Mouse (Mus musculus): ENCODE results near the gene Mapk8ip3. TPM values are rescaled to one million over a fixed set of nuclear protein-coding genes. Genes with fewer than 3 reads are reported as not detected.

Gene Mapk8ip3
- polyA plus RNA-seq, 1 experiment from 2014 or later, result 14.8 TPM

DNA sequence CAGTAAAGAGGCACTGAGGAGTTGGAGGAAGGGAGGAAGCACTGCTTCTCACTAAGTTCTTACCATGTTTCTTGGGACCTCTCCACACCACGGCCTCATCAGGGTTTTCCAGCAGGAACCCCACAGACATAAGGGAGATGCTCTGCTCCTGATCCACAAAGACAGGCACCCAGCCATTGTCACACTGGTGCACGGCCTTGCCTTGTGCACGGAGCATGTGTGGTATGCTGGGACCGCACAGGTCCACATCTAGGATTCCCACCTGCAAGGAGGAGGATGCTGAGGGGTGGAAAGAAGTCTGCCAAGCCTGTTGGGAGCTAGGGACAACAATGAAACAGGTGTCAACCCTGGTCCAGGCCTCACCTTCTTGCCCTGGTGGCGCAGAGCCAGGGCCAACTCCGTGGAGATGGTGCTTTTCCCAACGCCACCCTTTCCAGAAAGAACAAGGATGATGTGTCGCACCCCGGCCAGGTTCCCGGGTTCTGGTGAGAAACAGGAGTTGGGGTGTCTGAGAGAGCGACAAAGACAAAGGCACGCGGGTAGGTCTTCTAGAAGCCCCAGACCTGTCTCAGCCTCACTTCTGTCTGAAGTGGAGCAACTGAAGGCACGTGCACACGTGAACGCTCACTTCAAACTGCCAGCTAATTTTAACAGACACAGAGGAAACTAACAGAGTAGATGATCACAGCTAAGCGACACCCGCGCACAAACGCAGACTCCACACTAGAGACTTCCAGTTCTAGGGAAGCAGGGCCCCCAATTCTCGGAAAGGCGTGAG lies 51.2 kb downstream of the Mapk8ip3 start:
- Histone ChIP-seq H3K79me2 (ENCODE audit: inconsistent target) (peaks cover 44% of the 10 kb centered on the region), H3K36me3 (ENCODE audit: inconsistent target) (peaks cover 26% of the 10 kb centered on the region), H3K4me3 (ENCODE audit: inconsistent target) (peak overlapping the region; percentile 100), H3K27ac (peak overlapping the region; percentile 55)
- 27% methylated on average over 18 of the region's 22 CpGs for WGBS (ENCODE audit: missing documents)

DNA sequence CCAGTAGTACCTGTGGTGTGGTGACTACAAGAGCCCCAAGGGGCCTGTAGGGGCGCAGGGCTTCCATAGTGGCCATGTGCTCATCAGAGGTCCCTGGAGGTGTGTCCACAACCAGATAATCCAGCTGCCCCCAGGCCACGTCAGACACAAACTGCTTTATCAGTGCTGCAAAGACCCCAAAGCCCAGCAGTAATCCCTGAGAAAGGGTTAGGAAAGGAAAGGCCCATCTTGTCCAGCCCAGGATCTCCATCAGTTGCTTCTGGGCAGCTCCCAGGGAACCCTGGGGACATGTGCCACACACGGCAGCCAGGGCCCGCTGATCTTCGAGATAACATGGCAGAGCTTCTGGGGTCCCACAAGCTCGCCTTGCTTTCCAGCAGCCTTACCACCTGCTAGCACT lies 52.4 kb downstream of the Mapk8ip3 start:
- Histone ChIP-seq H3K36me3 (ENCODE audit: inconsistent target) (peaks cover 21% of the 10 kb centered on the region), H3K27ac (no peak overlapping the region), H3K79me2 (ENCODE audit: inconsistent target) (peaks cover 44% of the 10 kb centered on the region), H3K4me3 (ENCODE audit: inconsistent target) (no peak overlapping the region)
- WGBS (ENCODE audit: missing documents), result 94% methylated on average over 6 of the region's 6 CpGs

DNA sequence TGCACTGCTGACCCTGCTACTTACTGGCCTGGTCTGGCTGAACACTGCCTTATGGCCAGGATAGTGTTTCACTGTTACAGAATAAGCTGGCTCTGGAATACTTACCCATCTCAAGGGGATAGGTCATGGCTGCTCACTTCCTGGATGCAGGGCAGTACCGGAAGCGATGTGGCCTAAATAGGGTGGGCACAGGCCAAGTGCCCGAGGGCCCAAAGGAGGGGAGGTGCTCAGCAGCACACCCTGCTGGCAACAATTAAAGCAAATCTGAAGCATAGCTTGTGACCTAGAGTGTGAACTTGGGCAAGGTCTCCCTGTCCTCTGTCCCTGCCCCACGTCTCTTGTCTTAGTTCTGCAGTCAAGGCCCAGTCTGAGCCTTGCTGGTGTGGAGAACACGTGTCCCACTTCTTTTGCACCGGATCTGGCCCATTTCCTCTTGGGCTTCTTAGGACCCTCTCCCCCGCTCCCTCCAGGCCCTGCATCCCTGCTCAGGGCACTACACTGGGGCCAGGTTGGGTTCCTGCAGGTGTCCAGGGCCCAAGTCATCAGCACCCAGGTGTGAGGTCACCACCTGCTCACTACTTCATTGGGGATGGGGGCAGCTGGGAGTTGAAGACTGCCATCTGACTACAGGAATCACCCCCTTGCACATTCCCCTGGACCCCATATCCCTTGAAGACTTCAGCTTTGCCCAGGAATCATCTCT lies 54.9 kb downstream of the Mapk8ip3 start:
- no peak overlapping the region for H3K27ac ChIP-seq
- peaks cover 21% of the 10 kb centered on the region for H3K36me3 ChIP-seq (ENCODE audit: inconsistent target)
- no peak overlapping the region for H3K4me3 ChIP-seq (ENCODE audit: inconsistent target)

DNA sequence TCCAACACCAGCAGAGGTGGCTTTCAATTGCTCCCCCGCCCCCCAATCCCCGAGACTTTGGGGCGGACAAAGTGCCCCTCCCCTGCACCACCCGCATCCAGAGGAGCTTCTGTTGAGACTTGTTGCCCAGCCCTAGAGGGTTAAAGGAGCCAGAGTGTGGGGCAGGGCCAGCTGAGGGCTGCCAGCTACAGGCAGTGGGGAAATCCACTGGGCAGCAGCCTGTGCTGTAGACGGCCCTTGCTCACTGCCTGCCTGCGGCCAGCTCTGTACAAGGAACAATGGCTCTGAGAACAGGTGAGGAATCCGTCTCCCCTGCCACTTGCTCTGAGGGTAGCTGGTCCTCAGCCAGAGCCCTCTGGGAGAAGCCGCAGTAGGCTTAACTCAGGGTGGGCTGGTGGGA lies 58.2 kb downstream of the Mapk8ip3 start:
- Histone ChIP-seq H3K27ac (no peak overlapping the region), H3K79me2 (ENCODE audit: inconsistent target) (no peaks in the 10 kb centered on the region), H3K36me3 (ENCODE audit: inconsistent target) (peaks cover 12% of the 10 kb centered on the region), H3K4me3 (ENCODE audit: inconsistent target) (no peak overlapping the region)
- 90% methylated on average over 8 of the region's 8 CpGs for WGBS (ENCODE audit: missing documents)

More for the DNA sequence above, 54.9 kb downstream of the Mapk8ip3 start:
- 42% methylated on average over 7 of the region's 7 CpGs for WGBS (ENCODE audit: missing documents)
- H3K79me2 ChIP-seq (ENCODE audit: inconsistent target), result peaks cover 21% of the 10 kb centered on the region

DNA sequence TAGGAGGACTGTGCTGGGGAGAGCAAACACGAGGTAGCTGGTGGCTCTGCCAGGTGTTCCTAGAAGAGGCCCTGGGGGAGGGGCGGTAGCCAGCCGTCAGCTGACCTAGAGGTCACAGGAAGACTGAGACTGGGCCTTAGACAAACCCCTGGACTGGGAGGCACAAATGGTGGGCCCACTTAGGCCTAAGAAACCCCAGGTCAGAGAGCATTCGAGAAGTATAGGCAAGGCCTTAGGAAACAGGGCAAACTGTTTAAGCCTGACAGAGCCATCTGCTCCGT lies 58.7 kb downstream of the Mapk8ip3 start:
- H3K4me3 ChIP-seq (ENCODE audit: inconsistent target), result no peak overlapping the region
- H3K79me2 ChIP-seq (ENCODE audit: inconsistent target), result no peaks in the 10 kb centered on the region
- WGBS (ENCODE audit: missing documents), result 74% methylated on average over 5 of the region's 5 CpGs
- no peak overlapping the region for H3K27ac ChIP-seq
- H3K36me3 ChIP-seq (ENCODE audit: inconsistent target), result peaks cover 8% of the 10 kb centered on the region

DNA sequence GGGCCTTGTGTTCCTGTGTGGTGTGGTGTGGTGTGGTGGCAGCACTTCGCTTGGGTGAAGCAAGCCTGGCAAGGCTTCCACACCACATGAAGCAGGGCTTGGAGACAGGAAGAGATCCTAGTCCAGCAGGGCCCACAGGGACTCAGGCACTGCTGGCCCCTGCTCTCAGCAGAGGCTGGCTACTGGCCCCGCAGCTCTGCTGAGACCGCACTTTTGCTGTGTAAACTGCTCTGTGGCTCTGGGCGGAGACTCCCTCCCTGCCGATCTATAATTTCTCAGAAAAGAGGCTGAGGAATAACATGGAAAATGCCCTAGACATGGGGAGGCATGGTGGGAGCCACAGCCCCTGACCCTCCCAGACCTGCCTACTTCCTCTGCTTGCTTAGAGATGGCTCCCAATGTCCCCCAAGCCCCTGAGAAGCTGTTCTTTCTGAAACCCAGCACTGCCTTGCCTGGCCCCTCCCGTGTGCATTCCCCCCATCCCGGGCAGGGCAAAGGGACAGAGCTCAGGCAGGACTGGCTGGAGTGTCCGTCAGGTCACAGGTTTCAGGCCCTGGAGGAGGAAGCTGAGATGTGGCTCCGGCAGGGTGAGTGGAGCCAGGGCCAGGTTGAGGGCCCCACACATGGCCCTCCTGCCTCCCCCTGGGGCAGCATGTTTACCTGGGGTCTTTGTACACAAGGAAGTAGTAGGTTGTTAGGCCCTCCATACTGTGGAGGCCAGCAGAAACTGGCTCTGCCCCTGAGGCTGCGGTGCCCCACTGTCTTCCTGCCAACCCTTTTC lies 59.3 kb downstream of the Mapk8ip3 start:
- no peak overlapping the region for H3K27ac ChIP-seq
- WGBS (ENCODE audit: missing documents), result 84% methylated on average over 10 of the region's 10 CpGs
- no peaks in the 10 kb centered on the region for H3K79me2 ChIP-seq (ENCODE audit: inconsistent target)
- no peak overlapping the region for H3K4me3 ChIP-seq (ENCODE audit: inconsistent target)
- H3K36me3 ChIP-seq (ENCODE audit: inconsistent target), result peaks cover 2% of the 10 kb centered on the region; the same call in 1 of the 2 replicates

DNA sequence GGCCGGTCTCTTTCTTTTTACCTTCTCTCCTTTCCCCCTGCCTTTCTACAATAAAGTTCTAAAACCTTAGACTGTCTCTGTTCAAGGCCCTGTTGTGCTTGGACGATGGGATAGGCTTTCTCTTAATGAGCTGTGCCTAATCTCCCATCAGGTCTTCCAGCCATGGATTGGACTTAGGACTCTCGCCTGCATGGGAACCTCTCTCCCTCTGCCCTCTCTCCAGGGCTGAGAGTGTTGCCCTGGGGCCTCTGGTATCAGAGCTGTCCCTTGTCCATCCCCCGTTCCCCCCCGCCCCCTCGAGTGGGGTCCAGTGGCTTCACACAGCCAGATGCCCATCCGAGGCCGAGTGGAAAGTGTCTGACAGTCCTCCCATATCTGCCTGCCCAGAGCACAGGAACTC lies 61.8 kb downstream of the Mapk8ip3 start:
- H3K79me2 ChIP-seq (ENCODE audit: inconsistent target), result no peaks in the 10 kb centered on the region
- no peaks in the 10 kb centered on the region for H3K36me3 ChIP-seq (ENCODE audit: inconsistent target)
- WGBS (ENCODE audit: missing documents), result 84% methylated on average over 8 of the region's 8 CpGs
- H3K4me3 ChIP-seq (ENCODE audit: inconsistent target), result no peak overlapping the region
- no peak overlapping the region for H3K27ac ChIP-seq

DNA sequence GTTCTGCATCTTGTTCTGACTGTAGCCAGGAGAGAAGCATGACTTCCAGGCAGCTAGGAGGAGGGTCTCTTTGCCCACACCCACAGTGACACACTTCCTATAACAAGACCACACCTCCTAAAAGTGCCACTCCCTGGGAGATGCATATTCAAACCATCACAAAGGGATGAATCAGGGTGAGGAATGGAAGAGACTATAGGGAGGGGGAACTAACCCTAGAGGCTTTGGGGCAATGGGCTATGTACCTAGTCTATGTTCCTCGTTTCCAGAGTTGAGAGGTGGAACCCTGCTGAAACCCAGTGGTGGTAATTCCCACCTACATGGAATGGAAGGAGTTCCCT lies 62.4 kb downstream of the Mapk8ip3 start:
- WGBS (ENCODE audit: missing documents), result 39% methylated on average over 1 of the region's 1 CpGs
- no peak overlapping the region for H3K4me3 ChIP-seq (ENCODE audit: inconsistent target)
- H3K27ac ChIP-seq, result no peak overlapping the region
- no peaks in the 10 kb centered on the region for H3K79me2 ChIP-seq (ENCODE audit: inconsistent target)
- H3K36me3 ChIP-seq (ENCODE audit: inconsistent target), result no peaks in the 10 kb centered on the region

DNA sequence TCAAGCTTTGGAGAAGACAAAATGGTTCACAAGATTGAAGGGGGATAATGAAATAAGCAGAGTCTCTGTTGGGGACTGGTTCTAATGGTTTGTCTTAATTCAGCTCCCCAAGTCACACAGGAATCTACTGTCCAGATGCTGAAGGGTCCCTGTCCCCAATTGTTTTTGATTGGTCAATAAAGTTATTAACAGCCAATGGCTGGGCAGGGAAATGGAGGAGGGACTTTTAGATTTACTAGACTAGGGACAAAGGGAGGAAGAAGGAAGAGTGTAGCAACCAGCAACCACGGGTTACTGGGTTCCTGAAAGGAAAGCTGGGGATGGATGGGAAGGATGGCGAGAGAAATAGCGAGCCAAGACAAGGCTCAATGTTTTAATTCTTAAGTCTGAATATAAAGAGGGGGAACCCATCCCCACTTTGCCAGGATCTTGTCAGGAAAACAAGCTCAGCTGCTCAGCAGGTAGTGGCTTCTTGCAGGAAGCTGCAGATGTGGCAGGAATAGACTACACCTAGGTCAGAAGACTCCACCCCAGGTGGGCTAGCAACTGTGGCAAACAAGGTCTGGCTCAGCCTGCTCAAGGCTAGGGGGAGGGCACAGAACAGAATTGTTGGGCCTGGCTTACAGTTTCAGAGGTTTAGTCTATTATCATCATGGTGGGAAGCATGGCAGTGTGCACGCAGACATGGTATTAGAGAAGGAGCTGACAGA lies 62.9 kb downstream of the Mapk8ip3 start:
- Histone ChIP-seq H3K36me3 (ENCODE audit: inconsistent target) (no peaks in the 10 kb centered on the region), H3K79me2 (ENCODE audit: inconsistent target) (no peaks in the 10 kb centered on the region), H3K27ac (no peak overlapping the region), H3K4me3 (ENCODE audit: inconsistent target) (no peak overlapping the region)
- 68% methylated on average over 4 of the region's 4 CpGs for WGBS (ENCODE audit: missing documents)

DNA sequence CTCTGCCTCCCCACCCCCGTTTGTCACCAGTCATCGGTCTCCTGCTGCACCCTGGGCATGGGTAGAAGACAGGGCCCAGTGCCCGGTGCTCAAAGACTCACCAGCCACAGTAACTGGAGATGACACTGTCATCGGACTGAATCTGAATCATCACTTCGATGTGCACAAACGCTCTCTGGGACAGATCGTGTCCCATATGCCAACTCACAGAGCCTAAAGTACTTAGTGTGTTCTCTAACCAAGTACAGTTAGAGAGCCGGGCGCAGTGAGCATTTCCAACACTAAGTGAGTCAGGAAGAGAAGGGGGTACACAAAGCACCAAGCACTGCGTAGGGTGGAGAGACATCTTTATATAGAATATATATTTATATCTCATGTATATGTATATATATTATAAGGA lies 68.9 kb downstream of the Mapk8ip3 start:
- Histone ChIP-seq H3K4me3 (ENCODE audit: inconsistent target) (no peak overlapping the region), H3K79me2 (ENCODE audit: inconsistent target) (no peaks in the 10 kb centered on the region), H3K27ac (no peak overlapping the region), H3K36me3 (ENCODE audit: inconsistent target) (peaks cover 26% of the 10 kb centered on the region; the same call in 1 of the 2 replicates)
- WGBS (ENCODE audit: missing documents), result 98% methylated on average over 8 of the region's 10 CpGs

DNA sequence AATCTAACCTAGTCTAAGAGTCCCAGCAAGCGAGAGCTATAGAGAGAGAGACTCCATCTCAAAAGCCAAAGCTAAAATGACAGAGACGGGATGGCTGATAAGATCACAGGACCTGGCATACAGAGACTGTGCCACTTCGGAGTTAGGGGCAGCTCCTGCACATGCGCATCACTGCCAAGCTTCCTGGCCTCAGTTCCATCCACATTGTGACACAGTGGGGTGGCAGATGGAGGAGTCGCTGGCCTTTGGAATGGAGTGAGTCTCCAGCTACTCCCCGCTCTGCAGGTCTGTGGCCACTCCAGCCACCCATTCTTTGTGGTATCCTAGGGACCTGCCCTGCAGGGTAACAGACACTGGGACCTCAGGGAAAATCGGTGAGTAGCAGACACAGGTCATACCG lies 71.0 kb downstream of the Mapk8ip3 start, which contains the start of gene Igfals:
TSS of gene Igfals (plus strand) at position 222 of the 400 bp plus-strand sequence.
- H3K27ac ChIP-seq, result no peak within 1 kb of the TSS
- H3K4me3 ChIP-seq (ENCODE audit: inconsistent target), result no peak within 1 kb of the TSS
- peaks cover 47% of the 10 kb centered on the region for H3K36me3 ChIP-seq (ENCODE audit: inconsistent target)
- no peaks in the 10 kb centered on the region for H3K79me2 ChIP-seq (ENCODE audit: inconsistent target)
- 96% methylated on average over 8 of the region's 8 CpGs for WGBS (ENCODE audit: missing documents)

DNA sequence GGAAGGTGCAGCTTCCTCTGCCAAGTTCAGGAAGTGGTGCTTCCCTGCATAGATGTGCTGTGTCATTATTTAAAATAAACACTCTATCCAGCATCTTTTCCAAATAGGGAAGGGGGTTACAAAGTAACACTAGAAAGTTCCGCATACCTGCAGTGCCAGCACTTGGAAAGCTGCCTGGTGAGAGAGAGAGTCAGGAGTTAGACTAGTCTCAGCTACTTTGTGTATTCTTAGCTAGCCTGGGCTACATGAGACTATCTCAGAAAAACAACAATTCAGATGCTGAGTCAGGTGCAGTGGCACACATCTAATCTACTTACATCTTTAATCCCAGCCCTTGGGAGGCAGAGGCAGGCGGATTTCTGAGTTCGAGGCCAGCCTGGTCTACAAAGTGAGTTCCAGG lies 75.0 kb downstream of the Mapk8ip3 start:
- H3K36me3 ChIP-seq (ENCODE audit: inconsistent target), result peaks cover 71% of the 10 kb centered on the region
- no peaks in the 10 kb centered on the region for H3K79me2 ChIP-seq (ENCODE audit: inconsistent target)
- no peak overlapping the region for H3K4me3 ChIP-seq (ENCODE audit: inconsistent target)
- H3K27ac ChIP-seq, result no peak overlapping the region
- WGBS (ENCODE audit: missing documents), result 100% methylated on average over 3 of the region's 3 CpGs

DNA sequence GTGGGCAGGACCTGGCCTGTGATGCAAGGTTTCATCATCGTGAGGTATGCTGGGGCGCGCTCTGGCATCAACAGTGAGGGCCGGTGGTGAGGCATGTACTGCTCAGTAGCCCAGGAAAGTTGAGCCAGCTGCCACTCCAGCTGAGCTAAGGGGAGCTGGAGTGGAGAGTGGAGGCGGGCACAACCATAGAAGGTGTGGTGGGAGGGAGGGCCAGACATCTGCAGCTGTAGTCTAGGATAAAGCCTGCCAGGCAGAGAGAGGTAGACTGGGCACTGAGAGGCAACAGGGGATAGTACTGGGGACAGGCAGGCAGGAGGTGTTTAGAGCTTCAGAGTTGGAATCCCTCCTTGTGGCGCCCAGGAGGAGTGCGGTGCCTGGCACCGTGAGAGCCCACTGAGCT lies 76.7 kb downstream of the Mapk8ip3 start:
- H3K36me3 ChIP-seq (ENCODE audit: inconsistent target), result peaks cover 68% of the 10 kb centered on the region
- WGBS (ENCODE audit: missing documents), result 96% methylated on average over 8 of the region's 8 CpGs
- no peak overlapping the region for H3K27ac ChIP-seq
- H3K79me2 ChIP-seq (ENCODE audit: inconsistent target), result no peaks in the 10 kb centered on the region
- H3K4me3 ChIP-seq (ENCODE audit: inconsistent target), result no peak overlapping the region

DNA sequence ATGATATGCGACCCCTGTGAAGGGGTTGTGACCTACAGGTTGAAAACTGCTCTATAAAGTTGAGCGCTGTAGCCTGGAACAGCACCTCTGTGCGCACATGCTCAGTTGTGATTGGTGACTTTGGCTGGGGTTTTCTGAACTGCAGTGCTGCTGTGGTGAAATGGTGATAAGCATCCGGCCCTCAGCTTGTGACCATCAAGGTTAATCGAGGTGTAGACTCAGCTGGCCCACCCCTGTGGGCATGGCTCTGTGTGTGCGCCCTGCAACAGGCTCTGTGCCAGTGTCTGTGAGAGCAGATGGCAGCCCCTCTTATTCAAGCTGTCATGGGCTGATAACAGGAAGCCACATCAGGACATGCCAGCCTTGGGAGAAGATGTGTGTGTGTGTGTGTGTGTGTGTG lies 77.8 kb downstream of the Mapk8ip3 start:
- Histone ChIP-seq H3K27ac (no peak overlapping the region), H3K79me2 (ENCODE audit: inconsistent target) (no peaks in the 10 kb centered on the region), H3K36me3 (ENCODE audit: inconsistent target) (peaks cover 68% of the 10 kb centered on the region), H3K4me3 (ENCODE audit: inconsistent target) (no peak overlapping the region)
- WGBS (ENCODE audit: missing documents), result 94% methylated on average over 6 of the region's 6 CpGs
